In genomic region chr6:120978019-120978621, GRCm38 (mm10) we compare ENCODE assay signal across 9 mouse cellular contexts.
DNase-seq lines count a peak whose midpoint lies in the region; ATAC-seq and TF ChIP-seq lines count a peak whose summit lies in the region.
"Had no signal": no experiment of that assay in that cellular context is flagged by ENCODE, and none has a peak within 500 bp of the region (broad histone marks: within the 10 kb centered on the region; RNA-seq: fewer than 3 reads in every experiment).

No protein-coding gene starts in this region.

- peak overlapping the region; percentile 70 for H3K27ac ChIP-seq in gastrocnemius, adult 2 months
- H3K27ac ChIP-seq in heart, postnatal 0 days (ENCODE audit: low read depth): peak overlapping the region; percentile 69
- H3K27ac ChIP-seq in limb, embryonic 11.5 days (replicated peaks; ENCODE audit: low read depth, low read length): no peak overlapping the region
- peak overlapping the region; percentile 20; the same call in 1 of the 2 replicates for H3K27ac ChIP-seq in neural tube, embryonic 15.5 days (replicated peaks)

- H3K4me1 ChIP-seq in E14TG2a.4 (replicated peaks; ENCODE audit: low read depth, low read length): peaks cover 51% of the 10 kb centered on the region
- H3K4me1 ChIP-seq in heart, postnatal 0 days (ENCODE audit: control insufficient read depth, insufficient read depth): peaks cover 13% of the 10 kb centered on the region
- peaks cover 10% of the 10 kb centered on the region for H3K4me1 ChIP-seq in limb, embryonic 11.5 days (ENCODE audit: control insufficient read depth, insufficient read depth, low read length)
- peaks cover 21% of the 10 kb centered on the region for H3K4me1 ChIP-seq in neural tube, embryonic 15.5 days

- no peaks in the 10 kb centered on the region for H3K27me3 ChIP-seq in E14TG2a.4 (ENCODE audit: insufficient read depth, low read length)
- no peaks in the 10 kb centered on the region for H3K27me3 ChIP-seq in heart, postnatal 0 days (ENCODE audit: control insufficient read depth, insufficient read depth, low read length)
- no peaks in the 10 kb centered on the region for H3K27me3 ChIP-seq in limb, embryonic 11.5 days (ENCODE audit: control insufficient read depth, insufficient read depth, low read length)
- no peaks in the 10 kb centered on the region for H3K27me3 ChIP-seq in neural tube, embryonic 15.5 days (replicated peaks)

- no peak for DNase-seq in gastrocnemius, adult 2 months
- no peak for DNase-seq in gastrocnemius, postnatal 36 days
- peak; percentile 54 for DNase-seq in heart, postnatal 0 days (ENCODE audit: low spot score)
- peak; percentile 34 for DNase-seq in limb, embryonic 11.5 days (ENCODE audit: low spot score)
- DNase-seq in yolk sac, embryonic 10.5 days (ENCODE audit: low spot score): no peak
- no peak for DNase-seq in frontal cortex, postnatal 36 days (ENCODE audit: low spot score in 2 of 2)

- H3K4me2 ChIP-seq in heart, postnatal 0 days (ENCODE audit: low read depth, low read length): no peak overlapping the region
- H3K4me2 ChIP-seq in limb, embryonic 11.5 days (ENCODE audit: low read depth, severe bottlenecking): no peak overlapping the region
- no peak overlapping the region for H3K4me2 ChIP-seq in neural tube, embryonic 15.5 days

- no peak for TF ChIP-seq EP300 in heart, postnatal 0 days (IDR thresholded peaks at IDR 0.05; ENCODE audit: low read depth)

- no peak overlapping the region for H3K4me3 ChIP-seq in gastrocnemius, adult 2 months
- H3K4me3 ChIP-seq in E14TG2a.4 (replicated peaks; ENCODE audit: low read length): peak overlapping the region; percentile 50
- no peak overlapping the region for H3K4me3 ChIP-seq in heart, postnatal 0 days (ENCODE audit: low read depth, low read length)
- H3K4me3 ChIP-seq in limb, embryonic 11.5 days (ENCODE audit: low read depth, low read length): no peak overlapping the region
- no peak overlapping the region for H3K4me3 ChIP-seq in neural tube, embryonic 15.5 days (replicated peaks)

- no peak for TF ChIP-seq CTCF in gastrocnemius, adult 2 months (IDR thresholded peaks at IDR 0.05)
- no peak for TF ChIP-seq CTCF in E14TG2a.4 (conservative IDR thresholded peaks at IDR 0.05; ENCODE audit: low read length)
- TF ChIP-seq CTCF in heart, postnatal 0 days (IDR thresholded peaks at IDR 0.05; ENCODE audit: low read depth): no peak

- WGBS in heart, postnatal 0 days: 14% methylated on average over 18 of the region's 18 CpGs
- WGBS in limb, embryonic 11.5 days: 63% methylated on average over 18 of the region's 18 CpGs
- 35% methylated on average over 18 of the region's 18 CpGs for WGBS in neural tube, embryonic 15.5 days

- H3K9me3 ChIP-seq in E14TG2a.4 (ENCODE audit: low read length): no peaks in the 10 kb centered on the region
- H3K9me3 ChIP-seq in heart, postnatal 0 days (replicated peaks; ENCODE audit: control insufficient read depth, low read length): no peaks in the 10 kb centered on the region
- no peaks in the 10 kb centered on the region for H3K9me3 ChIP-seq in limb, embryonic 11.5 days (ENCODE audit: control insufficient read depth, low read length)
- no peaks in the 10 kb centered on the region for H3K9me3 ChIP-seq in neural tube, embryonic 15.5 days (replicated peaks)
- H3K9me3 ChIP-seq: G1E had no signal

- peak; percentile 47 for ATAC-seq in heart, postnatal 0 days (ENCODE audit: insufficient read depth, low read depth)
- ATAC-seq in limb, embryonic 11.5 days (ENCODE audit: insufficient number of reproducible peaks, low FRiP score, low TSS enrichment, low read depth): 0 out of 2 replicates have a peak, but pooled peaks have one; percentile 19
- ATAC-seq in neural tube, embryonic 15.5 days (ENCODE audit: low FRiP score): no peak

- peak overlapping the region; percentile 36; the same call in 1 of the 2 replicates for H3K9ac ChIP-seq in heart, postnatal 0 days (replicated peaks; ENCODE audit: low read depth, low read length)
- H3K9ac ChIP-seq in limb, embryonic 11.5 days (ENCODE audit: low read length): no peak overlapping the region
- H3K9ac ChIP-seq in neural tube, embryonic 15.5 days (replicated peaks): no peak overlapping the region

- intact Hi-C loops in gastrocnemius, adult 2 months (cut with DNase I): no loop called here
- intact Hi-C loops in gastrocnemius, postnatal 36 days (cut with DNase I): no loop called here

- peaks cover 6% of the 10 kb centered on the region; the same call in 1 of the 2 replicates for H3K36me3 ChIP-seq in E14TG2a.4 (ENCODE audit: insufficient read depth, low read length)
- peaks cover 53% of the 10 kb centered on the region for H3K36me3 ChIP-seq in heart, postnatal 0 days (replicated peaks; ENCODE audit: control insufficient read depth, insufficient read depth, low read length)
- peaks cover 3% of the 10 kb centered on the region; the same call in 1 of the 2 replicates for H3K36me3 ChIP-seq in limb, embryonic 11.5 days (ENCODE audit: control insufficient read depth, insufficient read depth, low read length)
- H3K36me3 ChIP-seq in neural tube, embryonic 15.5 days: peaks cover 37% of the 10 kb centered on the region

Comparison
In these comparisons a context has a peak if more than half of its experiments do, and no peak if none do; other contexts are left out.
1. DNase-seq: peak in heart, postnatal 0 days (single experiment) and limb, embryonic 11.5 days (single experiment); none in gastrocnemius, adult 2 months (single experiment), gastrocnemius, postnatal 36 days (0 of 2), yolk sac, embryonic 10.5 days (single experiment) and frontal cortex, postnatal 36 days (0 of 2).